Mouse (Mus musculus) neural tube, embryonic 13.5 days (tissue): ENCODE measurements at regions not wholly inside any gene's neighbourhood (a gene's known extent, or its start where the extent isn't known, plus 50 kb on each side); places are given as distances from the start of the nearest gene placed in this dataset.

Source experiments
- ATAC-seq: fragments of 200-750 bp; cut with Nextera tagmentation; 2 replicates; pipeline ENCODE4 v1.8.0; 2017; ENCODE audit warnings: low read depth, mild to moderate bottlenecking, moderate TSS enrichment, moderate library complexity
- H3K27ac ChIP-seq: fragments of 300-500 bp; sonication (generic); replicated peaks from 2 replicates; pipeline ENCODE4 v1.5.1; 2015; ENCODE audit warnings: moderate library complexity, mild to moderate bottlenecking, inconsistent platforms
- H3K27me3 ChIP-seq: fragments of 300-500 bp; sonication (generic); 2 replicates; pipeline ENCODE4 v1.6.1; 2015; ENCODE audit warnings: mild to moderate bottlenecking, inconsistent platforms
- H3K36me3 ChIP-seq: fragments of 300-500 bp; sonication (generic); 2 replicates; pipeline ENCODE4 v1.6.1; 2015; ENCODE audit warnings: mild to moderate bottlenecking, inconsistent platforms
- H3K4me1 ChIP-seq: fragments of 300-500 bp; sonication (generic); replicated peaks from 2 replicates; pipeline ENCODE4 v1.6.1; 2015; ENCODE audit warnings: inconsistent platforms
- H3K4me2 ChIP-seq: fragments of 300-500 bp; sonication (generic); 2 replicates; pipeline ENCODE4 v1.6.1; 2015; ENCODE audit warnings: inconsistent platforms, mild to moderate bottlenecking, moderate library complexity
- H3K4me3 ChIP-seq: fragments of 300-500 bp; sonication (generic); 2 replicates; pipeline ENCODE4 v1.5.1; 2015; ENCODE audit warnings: mild to moderate bottlenecking, inconsistent platforms
- H3K9ac ChIP-seq: fragments of 300-500 bp; sonication (generic); 2 replicates; pipeline ENCODE4 v1.6.1; 2015; ENCODE audit warnings: moderate library complexity, mild to moderate bottlenecking, inconsistent platforms
- H3K9me3 ChIP-seq: fragments of 300-500 bp; sonication (generic); 2 replicates; pipeline ENCODE4 v1.6.1; 2016; ENCODE audit warnings: inconsistent platforms
- WGBS: fragments of 180-500 bp; shearing (Covaris S2); methylation state at CpG from one replicate; pipeline ENCODE4 v1.1.7; 2015; 5-methylcytosine and 5-hydroxymethylcytosine counted together

DNA sequence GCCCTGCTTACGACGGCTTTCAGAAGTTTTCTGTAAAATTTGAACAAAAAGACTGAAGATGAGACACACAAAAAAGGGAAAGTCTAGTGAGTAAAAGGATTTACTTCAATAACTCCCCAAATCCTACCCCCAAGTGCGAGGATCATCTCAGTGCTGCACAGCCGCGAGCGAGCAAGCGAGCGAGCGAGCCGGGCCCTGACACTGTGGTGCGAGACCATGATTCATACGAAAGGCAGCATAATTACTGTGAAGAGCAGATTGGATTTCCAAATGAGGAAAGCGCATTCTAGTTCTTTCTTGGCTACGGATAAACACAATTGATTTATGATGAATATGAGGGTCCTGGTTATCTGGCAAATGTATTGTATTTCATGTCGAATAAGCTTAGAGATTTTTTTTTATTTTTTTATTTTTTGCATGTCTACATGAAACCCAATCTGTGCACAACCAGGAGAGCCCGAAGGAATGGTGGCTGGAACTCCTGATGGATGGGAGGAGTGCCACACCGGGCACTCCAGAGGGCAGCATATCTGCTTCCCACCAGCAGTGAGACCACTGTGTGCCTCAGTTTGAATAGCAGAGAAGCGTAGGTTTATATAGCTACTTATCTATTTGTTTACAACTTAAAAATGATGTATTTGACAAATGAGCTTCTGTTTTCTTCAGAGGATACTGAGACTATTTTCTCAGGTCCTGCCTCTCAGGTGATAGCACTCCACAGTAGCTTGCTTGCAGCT, 106.9 kb upstream of the Fam241a start:
- no peaks in the 10 kb centered on the region for H3K9me3 ChIP-seq
- 77% methylated on average over 18 of the region's 18 CpGs for WGBS

DNA sequence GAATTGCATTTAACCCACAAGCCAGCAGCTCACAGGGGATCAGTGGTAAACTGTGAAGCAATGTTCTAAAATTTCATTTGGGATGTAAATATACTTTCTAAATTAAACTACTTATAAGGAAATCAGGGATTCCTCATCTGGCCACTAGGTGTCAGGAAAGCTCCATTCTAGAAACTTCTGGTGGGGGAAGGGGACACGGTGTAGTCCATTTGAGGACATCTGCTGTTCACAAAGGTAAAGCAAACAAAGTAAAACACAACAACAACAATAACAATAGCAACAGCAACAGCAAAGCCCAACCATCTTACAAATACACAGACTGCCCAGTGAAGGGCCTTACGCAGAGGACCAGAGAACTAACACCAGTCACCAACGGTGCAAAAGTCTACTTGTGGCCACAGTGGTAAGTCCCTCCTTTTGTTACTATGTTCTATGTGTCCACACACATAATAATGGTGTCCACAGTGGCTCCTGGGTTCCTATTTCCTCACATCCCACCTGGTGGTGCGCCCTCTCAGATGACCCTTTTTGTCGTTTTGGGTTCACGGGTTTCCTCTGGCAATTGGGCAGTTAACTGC, 105.9 kb upstream of the Fam241a start:
- peak; percentile 63 for ATAC-seq

More for the DNA sequence above, 106.9 kb upstream of the Fam241a start:
- no peak overlapping the region for H3K27ac ChIP-seq
- no peak overlapping the region for H3K4me2 ChIP-seq
- H3K27me3 ChIP-seq: no peaks in the 10 kb centered on the region
- no peaks in the 10 kb centered on the region for H3K36me3 ChIP-seq
- no peaks in the 10 kb centered on the region for H3K4me1 ChIP-seq
- no peak overlapping the region for H3K9ac ChIP-seq
- no peak for ATAC-seq
- H3K4me3 ChIP-seq: no peak overlapping the region

DNA sequence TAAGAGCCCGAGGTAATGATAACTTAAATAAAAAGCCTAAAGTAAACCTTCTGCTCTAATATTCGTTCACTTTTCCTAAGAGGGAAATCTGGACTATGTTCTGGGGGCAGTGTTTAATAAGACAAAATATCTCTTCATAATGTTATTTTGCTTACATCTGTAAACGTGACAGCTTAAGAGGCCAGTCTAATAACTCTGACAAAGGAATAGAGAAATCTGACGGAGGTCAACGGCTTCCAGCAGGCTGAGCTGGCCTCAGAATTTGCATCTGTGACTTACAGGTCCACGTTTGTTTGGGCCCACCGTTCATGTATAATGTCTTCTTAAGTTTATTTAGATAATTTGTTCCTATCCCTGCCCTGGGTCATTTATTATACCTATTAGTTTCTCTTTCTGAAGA, 99.6 kb upstream of the Fam241a start:
- Histone ChIP-seq H3K4me1 (no peaks in the 10 kb centered on the region), H3K36me3 (no peaks in the 10 kb centered on the region), H3K4me2 (no peak overlapping the region), H3K27me3 (no peaks in the 10 kb centered on the region), H3K9ac (no peak overlapping the region), H3K9me3 (no peaks in the 10 kb centered on the region), H3K27ac (no peak overlapping the region), H3K4me3 (no peak overlapping the region)
- no peak for ATAC-seq
- 72% methylated on average over 7 of the region's 7 CpGs for WGBS

More for the DNA sequence above, 105.9 kb upstream of the Fam241a start:
- Histone ChIP-seq H3K27me3 (no peaks in the 10 kb centered on the region), H3K4me2 (no peak overlapping the region), H3K9me3 (no peaks in the 10 kb centered on the region), H3K4me3 (no peak overlapping the region), H3K4me1 (no peaks in the 10 kb centered on the region), H3K27ac (no peak overlapping the region), H3K9ac (no peak overlapping the region), H3K36me3 (no peaks in the 10 kb centered on the region)
- WGBS: 74% methylated on average over 6 of the region's 6 CpGs

DNA sequence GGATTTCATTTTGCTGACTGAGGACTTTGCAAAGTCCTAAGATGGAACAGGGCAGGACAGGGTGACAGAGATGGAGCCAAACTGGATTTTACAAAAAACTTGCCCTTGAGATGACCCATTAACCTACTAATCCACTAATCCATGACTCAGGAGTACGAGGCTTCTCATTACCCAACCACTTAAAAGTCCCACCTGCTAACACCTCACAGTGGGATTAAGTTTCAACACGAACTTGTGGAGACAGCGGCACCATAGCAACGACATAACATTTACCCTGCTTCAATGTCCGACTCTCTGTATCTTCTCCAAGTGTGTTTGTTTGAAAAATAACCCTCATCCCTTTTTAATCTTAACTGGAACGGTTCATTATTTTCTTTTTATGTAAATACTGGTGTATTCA, 91.5 kb upstream of the Fam241a start:
- no peaks in the 10 kb centered on the region for H3K27me3 ChIP-seq
- no peak for ATAC-seq
- H3K4me2 ChIP-seq: no peak overlapping the region
- 69% methylated on average over 6 of the region's 6 CpGs for WGBS
- H3K9me3 ChIP-seq: no peaks in the 10 kb centered on the region
- H3K9ac ChIP-seq: no peak overlapping the region
- no peak overlapping the region for H3K27ac ChIP-seq
- H3K4me3 ChIP-seq: no peak overlapping the region
- H3K4me1 ChIP-seq: no peaks in the 10 kb centered on the region
- H3K36me3 ChIP-seq: no peaks in the 10 kb centered on the region

DNA sequence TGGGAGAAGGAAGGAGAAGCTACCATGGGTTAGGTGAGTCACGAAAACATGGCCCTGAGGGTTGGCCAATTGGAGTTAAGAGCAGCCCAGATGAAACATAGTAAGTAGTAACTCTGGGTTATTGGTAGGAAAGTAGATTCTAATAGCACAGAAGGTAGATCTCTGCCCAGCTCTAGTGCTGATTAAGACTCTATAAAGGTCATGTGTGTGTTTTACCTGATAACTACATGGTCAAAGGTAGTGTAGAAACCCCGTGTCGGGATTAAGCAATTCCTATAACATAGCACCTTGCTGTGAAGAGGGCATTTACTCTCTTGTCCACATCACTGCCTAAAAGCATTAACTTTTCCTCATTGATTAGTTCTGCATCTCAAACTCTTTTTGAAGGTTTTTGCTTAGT, 89.0 kb upstream of the Fam241a start:
- no peaks in the 10 kb centered on the region for H3K9me3 ChIP-seq
- no peak overlapping the region for H3K27ac ChIP-seq
- WGBS: 90% methylated on average over 3 of the region's 3 CpGs
- H3K36me3 ChIP-seq: no peaks in the 10 kb centered on the region
- H3K4me3 ChIP-seq: no peak overlapping the region
- H3K9ac ChIP-seq: no peak overlapping the region
- no peak for ATAC-seq
- H3K27me3 ChIP-seq: no peaks in the 10 kb centered on the region
- H3K4me1 ChIP-seq: no peaks in the 10 kb centered on the region
- no peak overlapping the region for H3K4me2 ChIP-seq

DNA sequence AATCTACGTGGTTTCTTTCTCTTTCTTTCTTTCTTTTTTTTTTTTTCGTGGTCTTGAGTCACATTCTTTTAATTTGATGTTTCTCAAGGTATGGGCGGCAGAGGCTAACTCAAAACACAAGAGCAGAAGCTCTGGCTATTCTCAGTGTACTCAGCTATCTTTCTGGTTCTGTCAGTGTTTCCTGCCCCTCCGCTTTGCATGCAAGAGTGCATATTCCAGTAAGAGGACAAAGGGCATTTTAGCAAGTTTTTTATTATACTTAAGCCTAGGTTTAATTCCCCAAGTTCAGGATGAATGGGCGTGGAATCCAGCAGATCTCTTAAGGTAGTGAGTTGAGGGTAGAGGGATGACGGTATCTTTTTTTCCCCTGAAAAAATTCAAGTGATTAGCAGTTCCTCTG, 81.1 kb upstream of the Fam241a start:
- Histone ChIP-seq H3K4me1 (no peaks in the 10 kb centered on the region), H3K9ac (no peak overlapping the region), H3K4me3 (no peak overlapping the region), H3K27me3 (no peaks in the 10 kb centered on the region), H3K36me3 (no peaks in the 10 kb centered on the region), H3K9me3 (no peaks in the 10 kb centered on the region), H3K27ac (no peak overlapping the region), H3K4me2 (no peak overlapping the region)
- 78% methylated on average over 6 of the region's 6 CpGs for WGBS
- no peak for ATAC-seq

DNA sequence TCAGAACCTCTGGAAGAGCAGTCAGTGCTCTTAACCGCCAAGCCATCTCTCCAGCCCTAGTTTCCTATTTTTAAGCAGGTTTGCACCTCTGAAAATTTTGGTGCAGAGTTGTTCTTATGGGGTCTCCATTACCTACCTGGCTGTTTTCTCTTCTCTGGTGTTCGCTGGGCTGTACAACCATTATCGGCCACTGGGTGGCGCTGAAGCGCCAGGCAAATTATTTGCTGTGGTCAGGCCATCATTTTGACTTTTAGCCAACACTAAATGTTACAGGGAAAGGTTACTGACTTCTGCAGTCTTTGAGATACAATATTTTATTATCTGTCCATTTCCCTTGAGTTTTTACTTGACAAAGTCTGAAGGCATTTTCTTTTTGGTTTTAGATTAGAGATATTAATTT, 74.8 kb upstream of the Fam241a start:
- no peaks in the 10 kb centered on the region for H3K27me3 ChIP-seq
- H3K4me2 ChIP-seq: no peak overlapping the region
- H3K27ac ChIP-seq: no peak overlapping the region
- no peak overlapping the region for H3K9ac ChIP-seq
- no peak for ATAC-seq
- H3K4me3 ChIP-seq: no peak overlapping the region
- 4% methylated on average over 5 of the region's 5 CpGs for WGBS
- H3K36me3 ChIP-seq: no peaks in the 10 kb centered on the region
- no peaks in the 10 kb centered on the region for H3K4me1 ChIP-seq
- H3K9me3 ChIP-seq: no peaks in the 10 kb centered on the region

DNA sequence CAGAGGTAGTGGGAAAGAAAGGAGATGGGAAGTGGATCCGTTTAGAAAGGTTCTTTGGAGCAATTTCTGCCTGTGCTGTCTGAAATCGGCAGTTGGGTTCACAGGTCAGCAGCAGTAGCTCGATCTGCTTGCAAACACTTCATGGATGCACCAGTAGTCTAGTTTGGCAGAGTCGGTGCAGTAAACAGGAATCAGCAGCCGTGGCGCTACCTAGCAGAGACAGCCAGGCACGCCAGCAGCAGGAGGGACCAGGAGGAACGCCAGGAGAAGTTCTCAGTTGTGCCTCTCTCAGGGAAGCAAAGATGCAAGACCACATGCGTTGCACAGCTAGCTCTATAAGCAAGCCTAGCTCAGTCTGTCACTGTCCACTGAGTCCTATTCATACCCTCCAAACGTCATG, 71.0 kb upstream of the Fam241a start:
- 78% methylated on average over 10 of the region's 10 CpGs for WGBS
- Histone ChIP-seq H3K9ac (no peak overlapping the region), H3K36me3 (no peaks in the 10 kb centered on the region), H3K4me1 (no peaks in the 10 kb centered on the region), H3K27ac (no peak overlapping the region), H3K4me3 (no peak overlapping the region), H3K9me3 (no peaks in the 10 kb centered on the region), H3K27me3 (peaks cover 3% of the 10 kb centered on the region; the same call in 1 of the 2 replicates), H3K4me2 (no peak overlapping the region)
- ATAC-seq: no peak

DNA sequence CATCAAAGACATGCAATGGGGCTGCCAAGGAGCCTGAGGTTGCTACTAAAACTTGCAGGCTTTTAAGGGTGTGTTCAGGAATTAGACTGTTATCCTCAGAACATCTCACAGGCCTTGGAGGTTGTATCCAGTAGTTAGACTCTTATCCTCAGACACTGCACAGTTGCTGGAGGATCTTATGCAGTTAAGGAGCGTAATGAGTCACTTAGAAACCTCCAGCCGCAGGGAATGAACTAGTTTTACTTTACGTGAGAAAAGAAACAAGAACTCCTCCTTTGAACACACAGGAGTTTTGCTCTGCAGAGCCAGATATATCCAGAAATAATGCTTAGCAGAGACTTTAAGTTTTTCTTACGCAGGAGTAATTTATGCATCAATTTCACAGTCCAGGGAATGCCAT, 70.1 kb upstream of the Fam241a start:
- Histone ChIP-seq H3K9ac (no peak overlapping the region), H3K9me3 (no peaks in the 10 kb centered on the region), H3K27ac (no peak overlapping the region), H3K36me3 (no peaks in the 10 kb centered on the region), H3K27me3 (peaks cover 3% of the 10 kb centered on the region; the same call in 1 of the 2 replicates), H3K4me1 (no peaks in the 10 kb centered on the region), H3K4me3 (no peak overlapping the region), H3K4me2 (no peak overlapping the region)
- no peak for ATAC-seq
- 69% methylated on average over 4 of the region's 4 CpGs for WGBS

DNA sequence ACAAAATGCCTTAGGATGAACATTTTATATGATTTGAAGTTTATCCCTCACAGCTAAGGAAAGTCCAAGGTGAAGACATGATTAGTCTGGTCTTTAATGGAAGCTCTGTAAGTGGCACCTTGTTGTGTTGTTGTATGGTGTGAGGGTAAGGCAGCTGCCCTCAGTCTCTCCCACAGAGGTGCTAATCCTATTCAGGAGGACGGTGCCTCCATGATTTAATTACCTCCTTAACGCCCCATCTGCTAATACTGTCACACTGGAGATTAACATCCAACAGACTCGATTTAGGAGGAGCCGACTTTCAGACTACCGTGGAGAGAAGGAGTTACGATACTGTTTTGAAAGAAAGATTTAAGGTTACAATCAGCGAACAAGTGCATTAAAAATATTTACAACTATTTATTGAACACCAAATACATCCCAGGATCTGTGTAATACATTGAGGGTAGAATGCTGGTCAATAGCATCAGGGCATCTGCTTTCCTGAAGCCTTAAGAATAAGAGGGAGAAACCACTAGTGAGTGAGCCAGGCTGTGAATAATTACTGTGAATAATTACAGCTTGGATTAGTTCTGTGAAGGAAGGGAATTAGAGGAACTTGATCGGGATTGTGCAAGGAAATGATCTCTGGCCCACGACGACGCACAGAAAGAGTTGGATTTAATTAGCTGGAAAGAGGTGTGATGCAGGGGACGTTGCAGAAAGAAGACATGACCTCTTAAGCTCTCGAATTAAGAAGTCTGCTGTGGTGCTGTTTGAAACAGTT, 63.0 kb upstream of the Fam241a start:
- H3K4me3 ChIP-seq: no peak overlapping the region
- no peaks in the 10 kb centered on the region for H3K36me3 ChIP-seq
- no peak overlapping the region for H3K9ac ChIP-seq
- H3K4me1 ChIP-seq: peaks cover 6% of the 10 kb centered on the region; the same call in 1 of the 2 replicates
- H3K9me3 ChIP-seq: no peaks in the 10 kb centered on the region
- WGBS: 21% methylated on average over 13 of the region's 13 CpGs
- peaks cover 3% of the 10 kb centered on the region; the same call in 1 of the 2 replicates for H3K27me3 ChIP-seq
- no peak for ATAC-seq
- no peak overlapping the region for H3K27ac ChIP-seq
- no peak overlapping the region for H3K4me2 ChIP-seq

DNA sequence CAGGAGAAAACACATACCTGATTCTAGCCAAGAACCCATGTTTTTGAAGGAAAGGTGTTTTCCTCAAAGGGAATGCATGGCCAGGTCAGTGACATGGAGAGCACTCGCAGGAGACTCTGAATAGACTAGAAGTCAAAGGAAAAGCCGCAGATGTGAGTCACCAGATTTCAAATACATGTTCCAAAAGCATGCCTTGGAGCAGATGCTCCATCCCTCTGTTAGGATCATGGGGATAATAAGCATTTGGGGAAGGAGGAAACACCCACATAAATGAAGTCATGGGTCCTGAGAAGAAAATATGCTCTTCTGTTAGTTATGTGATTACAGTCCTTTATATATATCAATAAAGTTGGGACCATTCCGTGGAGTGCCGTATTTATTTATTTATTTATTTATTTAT, 58.7 kb upstream of the Fam241a start:
- ATAC-seq: no peak
- no peaks in the 10 kb centered on the region for H3K9me3 ChIP-seq
- H3K27ac ChIP-seq: no peak overlapping the region
- H3K9ac ChIP-seq: no peak overlapping the region
- H3K4me1 ChIP-seq: peaks cover 6% of the 10 kb centered on the region; the same call in 1 of the 2 replicates
- no peak overlapping the region for H3K4me2 ChIP-seq
- no peaks in the 10 kb centered on the region for H3K36me3 ChIP-seq
- WGBS: 93% methylated on average over 4 of the region's 4 CpGs
- no peaks in the 10 kb centered on the region for H3K27me3 ChIP-seq
- H3K4me3 ChIP-seq: no peak overlapping the region

DNA sequence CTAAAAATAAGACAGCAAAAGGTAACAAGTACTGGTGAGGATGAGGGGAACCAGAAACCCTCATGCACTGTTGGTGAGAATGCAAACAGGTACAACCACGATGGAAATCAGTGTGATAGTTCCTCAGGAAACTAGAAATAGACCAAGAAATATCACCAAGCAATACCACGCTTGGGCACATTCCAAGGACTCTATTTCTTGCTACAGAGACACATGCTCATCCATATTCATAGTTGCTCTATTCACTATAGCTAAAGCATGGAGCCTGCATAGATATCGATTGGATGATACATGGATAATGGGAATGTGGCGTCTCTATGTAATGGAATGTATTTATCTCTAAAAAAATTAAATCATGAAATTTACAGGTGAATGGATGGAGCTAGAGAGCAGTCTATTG, 57.5 kb upstream of the Fam241a start:
- 87% methylated on average over 4 of the region's 4 CpGs for WGBS
- Histone ChIP-seq H3K36me3 (no peaks in the 10 kb centered on the region), H3K27ac (no peak overlapping the region), H3K4me1 (no peaks in the 10 kb centered on the region), H3K9ac (no peak overlapping the region), H3K4me2 (no peak overlapping the region), H3K4me3 (no peak overlapping the region), H3K9me3 (no peaks in the 10 kb centered on the region), H3K27me3 (no peaks in the 10 kb centered on the region)
- ATAC-seq: no peak
